Mouse (Mus musculus) lung, embryonic 16.5 days (tissue): Measurements from ENCODE around the gene Gm7697. TPM values are rescaled to one million over a fixed set of nuclear protein-coding genes. Genes with fewer than 3 reads are reported as not detected.
"Not testable (repeated sequence)": the region's sequence is repeated elsewhere in the genome, so short reads cannot be mapped to it uniquely, and the experiment has no call there.

Source experiments
- ATAC-seq: fragments of 200-750 bp; cut with Nextera tagmentation; 2 replicates; pipeline ENCODE4 v1.8.0; 2017; ENCODE audit warnings: low read depth, mild to moderate bottlenecking, moderate library complexity
- H3K27ac ChIP-seq: fragments of 300-500 bp; sonication (generic); 2 replicates; pipeline ENCODE4 v1.5.1; 2014; ENCODE audit warnings: mild to moderate bottlenecking, control low read depth, low read length
- H3K27me3 ChIP-seq: fragments of 300-500 bp; sonication (generic); 2 replicates; pipeline ENCODE4 v1.6.1; 2014; ENCODE audit warnings: low read depth, low read length, mixed read lengths; ENCODE audit not compliant: control insufficient read depth, insufficient read depth
- H3K36me3 ChIP-seq: fragments of 300-500 bp; sonication (generic); 2 replicates; pipeline ENCODE4 v1.6.1; 2014; ENCODE audit warnings: low read length; ENCODE audit not compliant: control insufficient read depth, insufficient read depth
- H3K4me1 ChIP-seq: fragments of 300-500 bp; sonication (generic); replicated peaks from 2 replicates; pipeline ENCODE4 v1.6.1; 2014; ENCODE audit warnings: low read length, mixed read lengths; ENCODE audit not compliant: control insufficient read depth, insufficient read depth
- H3K4me2 ChIP-seq: fragments of 300-500 bp; sonication (generic); 2 replicates; pipeline ENCODE4 v1.6.1; 2014; ENCODE audit warnings: low read depth, low read length, control low read depth
- H3K4me3 ChIP-seq: fragments of 300-500 bp; sonication (generic); 2 replicates; pipeline ENCODE4 v1.5.1; 2014; ENCODE audit warnings: mild to moderate bottlenecking, low read length, control low read depth
- H3K9ac ChIP-seq: fragments of 300-500 bp; sonication (generic); 2 replicates; pipeline ENCODE4 v1.6.1; 2014; ENCODE audit warnings: low read length, control low read depth
- H3K9me3 ChIP-seq: fragments of 300-500 bp; sonication (generic); 2 replicates; pipeline ENCODE4 v1.6.1; 2016; ENCODE audit warnings: low read length; ENCODE audit not compliant: control insufficient read depth
- WGBS: fragments of 180-500 bp; shearing (Covaris S2); extraction: QIAGEN DNeasy Blood & Tissue Kit; methylation state at CpG from one replicate; pipeline ENCODE4 v1.1.7; 2014; 5-methylcytosine and 5-hydroxymethylcytosine counted together
- polyA plus RNA-seq: library from polyadenylated mRNA; unstranded; fragments of >200 nt; fragmentation: Nextera tagmentation; extraction: Ambion mirVana; gene quantifications from 2 replicates; pipeline ENCODE4 v1.2.1, GENCODE M21; 2015

The Gm7697 gene
- polyA plus RNA-seq = not detected in 2 replicates

DNA sequence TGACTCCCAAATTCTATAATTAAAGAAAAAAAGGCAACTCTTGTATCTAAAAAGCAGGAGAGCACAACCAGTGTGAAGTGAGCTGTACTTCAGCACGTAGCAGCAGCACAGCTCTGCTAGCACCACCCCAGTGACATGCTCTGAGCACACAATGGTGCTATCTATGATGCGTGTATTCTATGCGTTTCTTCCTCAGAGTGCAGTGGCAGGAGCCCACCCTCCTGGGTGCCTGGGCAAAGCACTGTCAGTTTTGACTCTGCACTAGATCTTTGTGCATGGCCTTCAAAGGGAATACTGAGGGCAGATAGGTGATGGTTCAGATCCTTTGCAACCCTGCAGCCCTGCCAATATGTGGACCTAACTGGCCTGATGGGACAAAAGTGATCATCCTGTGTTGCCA, at the start of gene Gm7697:
Gene Gm7697 (minus strand): TSS at position 101 of the 400 bp plus-strand sequence.
- H3K4me3 ChIP-seq, H3K4me1 ChIP-seq, H3K4me2 ChIP-seq, H3K27me3 ChIP-seq, H3K27ac ChIP-seq, H3K9me3 ChIP-seq, H3K9ac ChIP-seq, ATAC-seq, H3K36me3 ChIP-seq: not testable (repeated sequence)
- 67% methylated on average over 1 of the region's 3 CpGs for WGBS

DNA sequence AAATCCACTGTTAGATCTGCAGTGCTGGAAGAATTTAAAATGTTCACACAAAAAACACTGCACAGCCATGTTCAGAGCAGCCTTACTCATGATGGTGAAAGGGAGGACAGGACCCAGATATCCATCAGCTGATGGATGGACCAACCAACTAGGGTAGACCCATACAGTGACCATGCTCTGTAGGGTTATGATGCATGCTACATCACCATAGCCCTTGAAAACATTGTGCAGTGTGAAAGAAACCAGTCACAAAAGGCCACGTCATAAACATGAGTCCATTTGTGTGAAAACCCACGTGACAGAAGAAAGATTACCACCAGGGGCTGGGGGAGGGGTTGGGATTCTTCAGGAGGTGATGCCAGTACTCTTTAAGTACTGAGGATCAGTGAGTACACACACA, 28.5 kb upstream of the Gm7697 start:
- H3K27me3 ChIP-seq, H3K27ac ChIP-seq, ATAC-seq, H3K4me2 ChIP-seq, H3K9me3 ChIP-seq, H3K36me3 ChIP-seq, H3K9ac ChIP-seq, H3K4me1 ChIP-seq, H3K4me3 ChIP-seq: not testable (repeated sequence)
- WGBS = 49% methylated on average over 2 of the region's 2 CpGs

DNA sequence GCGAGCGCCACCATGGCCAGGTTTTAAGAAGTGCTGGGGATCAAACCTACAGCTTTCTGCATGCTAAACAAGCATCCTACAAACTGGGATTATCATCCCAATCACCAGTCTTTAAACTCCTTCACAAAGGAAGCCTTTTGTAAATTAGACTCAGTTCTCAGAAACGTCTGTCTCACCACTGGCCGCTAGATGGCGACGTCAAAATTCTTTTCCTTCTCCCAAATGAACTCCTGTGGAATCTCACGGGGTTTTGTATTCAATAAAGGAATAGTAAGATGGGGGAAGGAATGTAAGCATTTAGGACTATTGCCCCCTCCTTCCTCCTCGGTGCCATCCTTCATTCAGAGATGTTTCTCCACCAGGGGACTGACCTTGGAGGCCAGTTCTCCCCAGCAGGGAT, 26.8 kb upstream of the Gm7697 start:
- not testable (repeated sequence) for H3K9ac ChIP-seq, H3K27me3 ChIP-seq, H3K4me3 ChIP-seq, ATAC-seq, H3K9me3 ChIP-seq, H3K4me2 ChIP-seq, H3K27ac ChIP-seq, H3K36me3 ChIP-seq, H3K4me1 ChIP-seq
- 5% methylated on average over 8 of the region's 8 CpGs for WGBS

DNA sequence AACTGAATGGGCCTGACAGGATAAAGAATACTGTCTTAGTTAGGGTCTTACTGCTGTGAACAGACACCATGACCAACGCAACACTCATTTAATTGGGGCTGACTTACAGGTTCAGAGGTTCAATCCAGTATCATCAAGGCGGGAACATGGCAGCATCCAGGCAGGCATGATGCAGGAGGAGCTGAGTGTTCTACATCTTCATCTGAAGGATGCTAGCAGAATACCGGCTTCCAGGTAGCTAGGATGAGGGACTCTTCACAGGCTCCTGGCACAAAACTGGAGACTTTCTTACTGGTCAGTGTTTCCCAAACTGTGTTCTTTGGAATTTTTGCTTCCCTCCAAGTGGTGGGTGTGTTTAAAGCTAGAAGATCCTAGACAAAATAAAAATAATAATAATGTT, 25.3 kb upstream of the Gm7697 start:
- H3K9ac ChIP-seq, H3K27me3 ChIP-seq, H3K4me2 ChIP-seq, H3K27ac ChIP-seq, H3K9me3 ChIP-seq, ATAC-seq, H3K4me3 ChIP-seq, H3K36me3 ChIP-seq, H3K4me1 ChIP-seq: not testable (repeated sequence)
- WGBS = 87% methylated on average over 3 of the region's 3 CpGs

DNA sequence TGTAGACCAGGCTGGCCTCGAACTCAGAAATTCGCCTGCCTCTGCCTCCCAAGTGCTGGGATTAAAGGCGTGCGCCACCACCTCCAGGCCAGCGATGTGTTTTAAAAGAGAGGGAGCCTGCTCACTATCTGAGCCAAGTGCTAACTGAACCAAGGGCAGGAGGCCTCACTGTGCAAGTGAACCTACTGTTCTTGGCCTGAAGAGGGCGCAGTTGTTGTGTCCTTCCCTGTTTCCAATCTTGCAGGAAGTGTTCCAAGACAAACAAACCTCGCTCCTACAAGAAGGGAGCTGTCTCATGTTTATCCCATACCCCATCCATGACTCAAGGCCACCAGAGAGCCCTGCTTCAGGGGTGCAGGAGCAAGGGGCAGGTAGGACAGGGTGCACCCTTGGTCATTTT, 24.4 kb upstream of the Gm7697 start:
- H3K27me3 ChIP-seq, H3K9me3 ChIP-seq, ATAC-seq, H3K4me2 ChIP-seq, H3K4me3 ChIP-seq, H3K4me1 ChIP-seq, H3K36me3 ChIP-seq, H3K9ac ChIP-seq, H3K27ac ChIP-seq: not testable (repeated sequence)
- 61% methylated on average over 7 of the region's 7 CpGs for WGBS

DNA sequence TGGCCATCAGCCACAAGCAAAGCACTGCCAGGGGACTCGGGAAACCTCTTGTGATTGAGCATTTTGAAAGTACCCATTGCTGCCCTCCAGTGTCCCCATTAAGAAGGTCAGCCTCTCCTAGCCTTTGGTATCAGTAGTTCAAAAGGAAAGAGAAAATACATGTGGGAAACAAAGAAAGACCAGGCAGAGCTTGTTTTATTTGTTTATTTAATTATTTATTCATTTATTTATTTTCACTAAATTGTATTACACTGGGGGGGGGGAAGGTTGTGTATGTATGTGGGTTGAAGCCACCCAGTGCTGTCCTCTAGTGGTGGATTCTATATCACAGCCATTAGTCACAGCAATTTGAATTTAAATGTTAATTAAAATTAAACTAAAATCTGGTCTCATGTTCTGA, 22.2 kb upstream of the Gm7697 start:
- H3K27ac ChIP-seq, H3K36me3 ChIP-seq, H3K27me3 ChIP-seq, H3K4me3 ChIP-seq, ATAC-seq, H3K9me3 ChIP-seq, H3K4me1 ChIP-seq, H3K9ac ChIP-seq, H3K4me2 ChIP-seq: not testable (repeated sequence)
- WGBS = 20% methylated on average over 1 of the region's 1 CpGs

DNA sequence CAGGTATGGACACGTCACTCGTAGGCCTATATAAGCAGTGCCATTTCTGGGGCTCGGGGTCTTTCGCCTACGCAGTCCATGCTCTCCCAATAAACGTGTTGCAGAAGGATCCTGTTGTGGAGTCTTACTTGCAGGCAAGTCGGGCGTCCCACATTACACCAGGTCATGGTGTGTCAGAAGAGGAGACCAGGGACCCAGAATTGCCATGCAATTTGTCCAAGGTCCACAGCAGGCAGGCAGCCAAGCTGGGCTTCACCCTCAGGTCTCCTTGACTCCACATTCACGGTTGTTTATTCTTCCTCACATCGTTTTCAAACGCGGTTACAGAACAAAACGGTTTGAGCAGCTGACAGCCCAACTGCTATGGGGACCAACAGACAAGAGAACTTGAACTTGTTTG, 21.7 kb upstream of the Gm7697 start:
- not testable (repeated sequence) for H3K9ac ChIP-seq, H3K36me3 ChIP-seq, H3K4me2 ChIP-seq, ATAC-seq, H3K27me3 ChIP-seq, H3K9me3 ChIP-seq, H3K4me1 ChIP-seq, H3K27ac ChIP-seq, H3K4me3 ChIP-seq
- 59% methylated on average over 13 of the region's 13 CpGs for WGBS

DNA sequence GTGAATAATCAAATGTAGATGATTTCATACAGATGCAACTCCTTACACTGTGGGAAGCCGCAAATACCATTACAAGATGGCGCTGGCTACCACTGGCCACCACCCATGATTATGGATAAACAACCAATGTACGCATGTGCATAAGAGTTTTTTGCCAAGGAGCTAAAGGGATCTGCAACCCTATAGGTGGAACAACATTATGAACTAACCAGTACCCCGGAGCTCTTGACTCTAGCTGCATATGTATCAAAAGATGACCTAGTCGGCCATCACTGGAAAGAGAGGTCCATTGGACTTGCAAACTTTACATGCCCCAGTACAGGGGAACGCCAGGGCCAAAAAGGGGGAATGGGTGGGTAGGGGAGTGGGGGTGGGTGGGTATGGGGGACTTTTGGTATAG, 21.2 kb upstream of the Gm7697 start:
- not testable (repeated sequence) for H3K27ac ChIP-seq, H3K4me3 ChIP-seq, H3K27me3 ChIP-seq, H3K4me2 ChIP-seq, H3K36me3 ChIP-seq, H3K4me1 ChIP-seq, H3K9ac ChIP-seq, H3K9me3 ChIP-seq
- 93% methylated on average over 5 of the region's 6 CpGs for WGBS
- ATAC-seq = peak; percentile 54

DNA sequence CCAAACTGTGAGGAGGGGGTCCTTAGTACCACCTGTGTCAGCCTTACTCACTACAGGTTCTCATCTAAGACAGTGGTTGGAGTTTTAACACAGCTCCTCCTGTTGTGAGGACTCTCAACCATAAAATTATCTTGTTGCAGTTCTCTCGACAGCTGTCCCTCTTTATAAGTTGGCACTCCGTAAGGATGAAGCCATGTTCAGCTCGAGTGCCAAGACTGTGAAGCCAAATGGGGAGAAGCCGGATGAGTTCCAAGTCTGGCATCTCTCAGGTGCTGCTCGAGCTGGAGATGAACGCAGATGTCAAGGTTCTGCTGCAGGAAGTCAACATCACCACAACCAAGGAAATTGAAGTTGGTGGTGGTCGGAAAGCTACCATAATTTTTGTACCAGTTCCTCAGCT, 18.0 kb upstream of the Gm7697 start:
- ATAC-seq, H3K4me2 ChIP-seq, H3K36me3 ChIP-seq, H3K27ac ChIP-seq, H3K27me3 ChIP-seq, H3K9me3 ChIP-seq, H3K9ac ChIP-seq, H3K4me1 ChIP-seq, H3K4me3 ChIP-seq: not testable (repeated sequence)
- WGBS = 79% methylated on average over 6 of the region's 7 CpGs

DNA sequence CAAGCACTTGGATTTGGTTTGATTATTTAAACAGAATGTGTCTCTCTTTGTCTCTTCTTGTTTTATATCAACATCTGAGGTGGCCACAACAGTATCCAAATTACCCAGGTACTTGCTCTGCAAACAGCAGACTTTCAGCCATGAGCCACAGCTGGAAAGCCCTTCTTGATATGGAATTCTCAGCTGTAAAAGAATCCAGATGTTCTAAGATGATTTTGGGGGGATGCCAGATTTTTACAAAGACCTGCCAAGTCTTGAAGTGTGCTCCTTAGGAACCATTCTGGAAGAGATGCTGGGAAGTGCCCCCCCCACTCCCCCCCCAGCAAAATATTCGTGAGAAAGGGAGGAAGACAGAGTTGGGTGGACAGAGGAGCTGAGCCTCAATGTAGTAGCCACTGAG, 17.6 kb upstream of the Gm7697 start:
- H3K4me2 ChIP-seq, ATAC-seq, H3K9me3 ChIP-seq, H3K4me1 ChIP-seq, H3K9ac ChIP-seq, H3K27ac ChIP-seq, H3K4me3 ChIP-seq, H3K36me3 ChIP-seq, H3K27me3 ChIP-seq: not testable (repeated sequence)
- 36% methylated on average over 1 of the region's 1 CpGs for WGBS
